Mouse (Mus musculus) megakaryocyte, embryonic 14.5 days (primary cell): Measurements from ENCODE around the gene Rnaseh2a.

Experiments
- FLI1 ChIP-seq: IDR thresholded peaks from 2 replicates; pipeline ENCODE4 v1.6.1; 2012; ENCODE audit warnings: low read length, inconsistent platforms, mixed read lengths
- GATA1 ChIP-seq: IDR thresholded peaks from 3 replicates; pipeline ENCODE4 v1.6.1; 2012; ENCODE audit warnings: mixed read lengths, low read length, inconsistent platforms, borderline replicate concordance

DNA sequence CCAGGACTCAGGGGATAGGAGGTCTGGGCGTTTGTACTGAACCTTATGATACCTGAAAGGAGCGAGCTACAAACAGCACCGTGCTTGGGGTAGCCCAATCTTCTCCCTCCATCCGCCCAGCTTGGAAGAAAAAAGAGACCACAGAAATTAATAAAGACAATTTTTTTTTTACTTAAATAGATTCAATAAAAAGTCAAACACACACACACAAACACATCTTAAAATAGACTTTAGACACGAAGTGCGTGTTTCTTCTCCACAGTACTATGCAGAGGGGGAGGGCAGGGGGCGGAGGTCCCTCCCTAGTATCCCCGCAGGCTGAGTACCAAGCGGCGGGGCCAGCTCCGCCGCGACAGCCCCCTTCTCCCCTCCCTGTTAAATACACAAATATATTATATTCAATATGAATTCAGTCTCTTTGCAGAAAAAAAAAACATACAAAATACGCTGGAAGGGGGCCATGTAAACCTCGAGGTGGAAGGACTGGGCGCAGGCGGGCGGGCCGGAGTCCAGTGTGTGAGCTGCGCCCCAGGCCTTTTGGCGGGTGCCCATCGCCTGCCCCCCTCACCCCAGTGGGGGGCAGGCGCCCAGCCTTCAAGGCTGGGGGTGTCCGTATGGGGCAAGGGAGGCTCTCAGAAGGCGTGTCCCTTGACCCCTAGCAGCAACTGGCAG is 7.3 kb upstream of the Rnaseh2a start:
- no peak for TF ChIP-seq FLI1
- TF ChIP-seq GATA1: no peak
